Mouse (Mus musculus) ZHBTc4 (cell line): ENCODE data around the gene Slc26a8.

Experiments
- DNase-seq: peaks from one replicate; pipeline ENCODE4 v3.0.0-alpha.2; 2011; ENCODE audit warnings: low read depth, low spot score

The Slc26a8 gene

DNA sequence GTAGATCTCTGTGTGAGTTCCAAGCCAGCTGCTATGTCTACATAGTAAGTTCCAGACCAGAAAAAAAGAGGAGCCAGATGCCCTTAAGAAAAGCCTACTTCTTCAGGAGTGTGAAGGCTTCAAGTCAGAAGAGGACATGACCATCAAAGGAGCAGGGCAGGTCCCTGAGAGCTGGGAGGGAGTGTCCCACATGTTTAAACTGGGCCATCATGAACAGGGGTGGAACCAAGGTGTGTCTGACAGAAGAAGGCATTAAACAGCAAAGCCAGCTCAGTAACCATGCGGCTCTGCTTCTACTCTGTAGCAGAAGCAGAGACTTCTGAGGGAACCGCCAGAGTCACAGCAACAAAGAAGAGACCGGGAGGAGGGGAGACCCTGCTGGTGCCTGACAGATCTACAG lies 46.3 kb downstream of the Slc26a8 start:
- DNase-seq: peak; percentile 46

DNA sequence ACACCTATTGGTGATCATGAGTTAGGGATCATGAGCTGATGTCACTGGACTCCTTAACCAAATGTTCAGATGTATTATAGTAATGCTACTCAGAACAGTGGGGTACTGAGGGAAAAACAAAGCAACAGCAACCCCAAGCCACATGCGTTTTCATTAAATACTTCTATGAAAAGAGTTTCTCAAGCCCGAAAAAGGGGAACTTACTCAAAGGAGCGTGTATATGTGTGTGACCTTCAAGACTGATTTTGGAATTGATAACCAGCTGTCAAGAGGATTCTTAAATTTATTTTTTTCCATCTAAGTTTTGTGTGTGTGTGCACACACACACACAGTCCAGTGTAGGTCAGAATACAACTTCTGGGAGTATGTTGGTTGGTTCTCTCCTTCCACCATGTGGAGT lies 49.9 kb downstream of the Slc26a8 start:
- no peak for DNase-seq

DNA sequence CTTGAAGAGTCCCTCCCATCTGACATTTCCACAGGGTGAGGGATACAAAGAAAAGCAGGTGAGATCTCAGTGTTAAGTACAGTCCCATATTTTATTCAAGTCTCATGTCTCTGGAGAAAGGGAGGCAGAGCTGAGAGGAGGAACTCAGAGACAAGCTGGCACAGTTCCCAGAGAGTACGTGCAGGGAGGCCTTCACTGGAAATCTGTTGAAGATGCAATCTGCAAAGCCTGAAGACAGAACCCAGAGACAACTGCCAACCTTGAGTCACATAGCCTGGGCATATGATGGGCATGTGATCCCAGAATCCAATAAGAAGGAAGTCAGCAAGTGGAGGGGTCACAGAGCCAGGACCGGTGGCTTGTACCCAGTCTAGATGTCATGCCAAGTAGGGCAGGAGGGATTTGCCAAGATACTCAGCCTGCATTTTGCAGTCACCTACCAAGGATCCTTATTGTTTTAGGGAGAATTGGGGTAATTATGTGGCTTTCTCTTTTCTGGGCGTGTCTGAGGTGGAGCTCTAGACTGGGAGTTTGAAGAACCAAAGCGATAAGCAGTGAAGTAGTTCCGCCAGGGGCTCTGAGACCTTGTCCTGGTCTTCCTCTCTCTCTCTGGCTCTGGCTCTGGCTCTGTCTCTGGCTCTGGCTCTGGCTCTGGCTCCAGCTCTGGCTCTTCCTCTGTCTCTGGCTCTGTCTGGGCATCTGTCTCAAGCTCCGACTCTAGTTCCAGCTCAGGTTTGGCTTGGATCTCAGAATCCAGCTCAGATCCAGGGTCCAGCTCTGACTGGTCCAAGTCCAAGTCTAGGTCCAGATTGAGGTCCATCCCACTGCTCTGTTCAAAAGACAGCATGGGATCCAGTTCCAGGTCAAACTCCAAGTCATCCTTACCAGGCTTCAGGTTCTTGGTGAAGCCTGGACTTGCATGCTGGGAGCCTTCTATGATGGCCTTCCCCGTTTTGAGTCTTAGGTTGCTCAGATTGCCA lies 52.0 kb downstream of the Slc26a8 start:
- DNase-seq: no peak

DNA sequence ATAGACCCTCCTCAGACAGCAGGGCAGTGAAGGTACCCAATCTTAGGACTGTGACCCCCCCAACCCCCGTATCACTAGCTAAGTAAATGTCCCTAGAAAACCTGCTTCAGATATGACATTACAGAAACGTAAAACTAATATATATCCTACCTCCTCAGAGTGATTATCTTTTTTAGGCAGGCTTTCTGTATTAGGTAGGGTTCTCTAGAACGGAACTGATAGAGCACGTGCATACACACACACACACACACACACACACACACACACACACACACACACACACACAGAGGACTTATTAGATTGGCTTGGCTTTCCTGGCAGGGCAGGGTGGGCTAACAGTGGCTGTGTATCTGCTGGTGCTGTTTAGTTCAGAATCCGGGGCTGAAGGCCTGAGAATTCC lies 54.2 kb downstream of the Slc26a8 start:
- DNase-seq: no peak

DNA sequence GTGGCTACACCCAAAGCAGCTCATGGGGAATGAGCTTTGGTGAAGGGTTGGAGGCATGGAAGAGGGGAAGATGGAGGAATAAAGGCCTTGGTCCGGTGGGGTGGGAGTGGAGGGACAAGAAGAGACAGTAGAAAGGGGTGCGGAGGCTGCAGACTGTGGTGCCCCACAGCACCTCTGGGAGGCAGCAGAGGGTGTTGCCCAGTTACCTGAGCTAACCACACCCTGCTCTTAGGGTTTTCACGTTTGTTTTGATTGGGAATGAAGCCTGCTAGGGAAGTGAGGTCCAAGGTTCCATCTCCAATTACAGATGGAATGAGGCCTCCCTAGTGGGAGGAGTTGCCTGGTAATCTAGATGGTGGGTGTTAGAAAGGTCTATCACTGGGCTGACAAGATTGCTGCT lies 60.9 kb downstream of the Slc26a8 start:
- peak; percentile 55 for DNase-seq

DNA sequence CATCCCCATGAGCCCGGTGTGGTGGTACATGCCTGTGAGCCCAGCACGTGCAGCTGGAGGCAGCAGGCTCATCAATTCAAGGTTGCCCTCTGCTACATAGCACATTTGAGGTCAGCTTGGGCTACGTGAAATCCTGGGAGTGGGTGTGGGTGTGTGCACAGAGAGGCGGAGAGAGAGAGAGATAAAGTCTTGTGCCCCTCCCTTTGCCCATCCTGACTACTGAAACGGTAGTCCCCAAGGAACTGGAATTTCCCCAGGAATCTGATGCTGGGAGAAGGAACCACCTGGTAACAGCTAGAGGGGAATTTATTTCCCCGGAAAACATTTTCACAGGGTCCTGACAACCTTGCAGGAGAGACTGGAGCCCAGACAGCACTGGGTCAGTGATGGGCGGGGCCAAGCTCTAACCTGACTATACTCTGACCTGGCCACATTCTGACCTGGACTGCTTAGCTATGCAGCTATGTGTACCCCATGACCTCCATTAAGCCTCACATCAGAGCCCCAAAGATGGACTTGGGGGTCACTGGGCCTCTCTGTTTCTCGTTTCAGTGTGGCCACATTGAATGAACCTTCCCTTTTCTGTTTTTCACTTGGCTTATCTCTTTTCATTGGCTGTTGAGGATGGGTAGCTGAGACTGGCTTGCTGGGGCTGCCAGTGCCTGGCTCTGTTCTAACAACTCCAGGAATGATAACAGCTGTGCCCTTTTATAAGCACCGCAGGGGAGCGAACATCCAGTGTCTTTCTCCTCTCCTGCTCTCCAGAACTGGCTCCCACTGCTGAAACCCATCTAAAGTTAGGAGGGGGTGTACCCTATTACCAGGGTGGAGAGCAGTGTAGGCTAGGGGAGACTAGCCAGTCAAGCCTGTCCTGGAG lies 61.5 kb downstream of the Slc26a8 start:
- peak; percentile 68 for DNase-seq

DNA sequence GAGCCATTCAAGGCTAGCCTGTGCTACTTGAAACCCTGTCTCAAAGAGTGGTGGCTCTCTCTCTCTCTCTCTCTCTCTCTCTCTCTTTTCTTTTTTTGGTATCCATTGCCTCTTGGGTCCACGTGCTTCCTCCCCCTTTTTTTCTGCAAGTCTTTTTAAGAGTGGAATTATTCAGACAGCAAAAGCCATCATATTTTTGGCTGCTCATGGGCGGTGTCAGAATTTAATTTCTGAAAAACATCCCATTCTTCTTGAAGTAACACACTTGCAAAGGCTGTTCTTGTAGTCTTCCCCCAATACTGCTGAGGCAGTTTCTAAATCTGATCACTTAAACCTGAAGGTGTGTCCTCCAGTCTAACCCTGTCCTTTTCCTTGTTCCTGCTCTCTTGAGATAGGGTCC lies 63.1 kb downstream of the Slc26a8 start:
- no peak for DNase-seq

DNA sequence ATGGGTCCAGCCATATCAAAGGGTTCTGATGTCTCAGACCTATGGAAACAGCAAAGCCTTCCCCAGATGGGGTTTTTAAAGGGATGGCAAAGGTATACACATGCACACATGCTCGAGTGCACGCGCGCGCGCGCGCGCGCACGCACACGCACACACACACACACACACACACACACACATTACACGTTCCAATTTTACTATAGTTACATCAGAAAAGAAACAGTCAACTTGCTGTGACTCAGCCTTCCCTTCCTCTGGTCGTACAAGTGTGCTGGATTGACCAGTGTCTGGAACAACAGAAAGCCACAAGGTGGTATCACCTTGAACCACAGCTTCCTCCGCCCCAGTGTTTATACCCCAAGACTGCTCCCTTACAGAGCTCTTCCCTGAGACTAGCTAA lies 64.7 kb downstream of the Slc26a8 start:
- DNase-seq: no peak

DNA sequence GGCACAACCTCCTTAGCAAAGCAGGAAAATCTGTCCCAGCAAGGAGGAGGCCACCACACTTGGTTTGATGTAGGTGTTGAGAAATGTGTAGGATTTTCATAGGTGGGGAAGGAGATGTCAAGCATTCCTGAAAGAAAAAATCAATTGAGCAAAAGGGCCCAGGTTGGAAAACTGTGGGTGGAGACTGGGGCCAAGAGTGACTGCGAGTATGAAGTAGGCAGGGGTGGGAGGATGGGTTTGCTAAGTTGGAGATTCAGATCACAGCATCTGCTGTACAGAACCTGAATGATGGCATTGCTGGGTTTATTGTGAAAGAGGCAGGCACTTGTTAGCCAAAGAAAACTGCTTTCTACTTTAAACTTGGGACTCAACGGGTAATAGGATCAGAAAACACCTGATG lies 65.2 kb downstream of the Slc26a8 start:
- no peak for DNase-seq

DNA sequence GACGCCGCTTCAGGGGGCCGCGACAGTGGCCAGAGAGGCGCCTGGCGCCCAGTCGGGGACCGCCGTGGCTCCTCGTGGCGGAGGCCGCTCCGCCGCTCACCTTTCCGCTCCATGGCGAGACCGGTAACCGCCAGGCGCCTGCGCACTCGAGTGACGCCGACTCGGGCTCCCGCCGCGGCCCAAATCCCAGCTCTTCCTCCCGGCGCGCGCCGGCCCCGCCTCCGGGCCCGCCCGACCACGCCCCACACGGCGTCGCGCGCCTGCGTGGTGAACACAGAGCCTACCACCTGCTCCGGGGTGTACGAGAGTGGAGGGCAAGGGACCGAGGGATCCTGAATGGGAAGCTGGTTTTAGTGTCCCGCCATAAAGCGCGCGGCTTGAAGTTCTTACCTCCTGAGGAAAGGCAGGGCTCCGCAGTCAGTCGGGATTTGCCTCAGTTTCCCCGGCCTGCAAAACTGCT lies 67.7 kb downstream of the Slc26a8 start, which contains the start of gene Srpk1:
Srpk1 (minus strand) TSS at position 410 of the 460 bp plus-strand sequence.
- DNase-seq: peak; percentile 94

DNA sequence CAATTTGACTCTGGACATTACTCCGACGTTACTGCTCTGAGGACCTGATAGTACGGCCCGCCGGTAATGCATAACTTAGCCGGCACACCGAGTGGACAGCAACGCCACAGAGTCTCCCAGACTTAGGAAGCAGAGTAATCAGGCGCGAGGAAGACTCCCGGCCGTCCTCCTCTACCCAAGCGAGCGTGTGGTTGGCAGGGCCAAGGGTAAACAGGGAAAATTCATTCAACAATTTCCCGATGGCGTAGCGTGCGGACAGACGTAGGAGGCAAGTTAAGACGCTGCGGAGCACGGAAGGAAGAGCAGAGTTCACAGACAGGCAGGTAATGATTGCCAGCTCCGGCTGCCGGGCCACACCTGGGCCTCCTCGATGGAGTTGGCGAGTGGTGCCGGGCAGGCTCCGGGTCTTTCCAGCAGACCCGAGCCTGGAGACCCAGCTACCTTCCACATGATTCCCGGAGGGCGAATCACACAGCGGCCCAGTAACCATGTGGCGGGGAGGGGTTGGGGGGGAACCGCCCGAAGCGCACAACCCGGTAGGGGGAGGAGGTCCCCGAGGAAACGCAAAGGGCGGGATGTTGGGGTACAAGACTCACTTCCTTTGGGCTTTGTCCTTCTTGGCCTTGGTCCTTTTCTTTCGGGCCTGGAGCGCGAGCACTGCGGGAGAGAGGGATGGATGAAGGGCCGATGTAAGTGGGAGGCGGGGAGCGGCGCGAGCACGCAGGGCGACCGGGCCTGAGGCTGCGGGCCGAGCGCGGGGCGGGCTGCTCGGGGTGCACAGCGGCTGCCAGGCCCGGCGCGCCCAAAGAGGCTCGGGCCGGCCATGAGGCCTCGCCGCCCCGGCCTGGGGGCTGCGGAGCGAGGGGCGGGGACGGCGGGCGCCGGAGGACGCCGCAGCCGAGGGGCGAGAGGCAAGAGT lies 68.4 kb downstream of the Slc26a8 start:
- DNase-seq: peak; percentile 66

DNA sequence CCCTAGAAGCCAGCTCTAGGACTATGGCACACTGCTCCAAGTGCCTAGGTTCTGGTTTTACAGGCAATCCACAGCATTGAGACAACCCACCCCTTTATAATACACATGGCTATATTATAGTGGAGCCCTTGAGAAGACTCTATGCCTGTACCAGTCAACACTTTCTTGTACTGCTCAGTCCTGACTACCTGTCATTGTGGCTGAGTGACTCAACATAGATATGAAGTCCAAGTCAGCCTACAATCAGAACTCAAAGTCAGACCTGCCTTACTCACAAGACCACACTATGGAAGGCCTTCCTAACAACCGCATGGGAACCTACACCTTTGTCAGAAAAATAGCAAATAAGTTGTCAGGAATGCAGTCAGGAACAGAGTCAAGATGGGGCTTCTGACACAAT lies 71.3 kb downstream of the Slc26a8 start:
- DNase-seq: no peak

DNA sequence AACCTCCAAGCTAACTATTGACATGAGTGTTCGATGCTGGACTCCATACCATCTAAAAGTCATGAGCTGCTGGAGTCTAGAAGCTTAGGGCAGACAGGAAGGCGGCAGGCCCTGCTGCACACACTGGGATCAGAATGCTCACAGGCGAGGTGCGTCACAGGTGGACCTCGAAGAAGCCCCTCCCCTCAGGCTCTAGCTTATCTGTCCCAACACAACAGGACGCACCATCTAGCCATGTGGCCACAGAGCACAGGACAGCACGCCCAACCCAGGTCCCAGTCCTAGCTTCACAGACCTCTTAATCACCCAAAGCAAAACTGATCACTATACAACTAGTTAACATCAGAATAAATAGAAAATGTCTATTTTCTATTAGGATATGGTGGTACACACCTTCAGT lies 71.9 kb downstream of the Slc26a8 start:
- DNase-seq: no peak

DNA sequence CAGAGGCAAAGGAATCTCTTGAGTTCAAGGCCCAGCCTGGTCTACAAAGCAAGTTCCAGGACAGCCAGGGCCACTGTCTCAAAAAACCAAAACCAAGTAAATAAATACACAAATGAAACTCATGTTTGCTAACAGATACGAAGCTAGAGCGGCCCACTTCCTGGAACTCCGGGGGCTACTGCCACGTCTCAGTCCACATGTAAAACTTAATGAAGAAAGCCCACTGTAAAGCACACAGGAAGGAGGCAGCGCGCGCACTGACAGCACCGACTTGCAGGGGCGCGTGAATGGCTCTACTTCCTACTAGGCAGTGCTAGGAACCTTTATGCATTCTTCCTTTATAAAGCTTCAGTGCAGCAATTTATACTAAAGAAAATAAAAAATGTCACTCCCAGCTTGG lies 72.4 kb downstream of the Slc26a8 start:
- DNase-seq: no peak

DNA sequence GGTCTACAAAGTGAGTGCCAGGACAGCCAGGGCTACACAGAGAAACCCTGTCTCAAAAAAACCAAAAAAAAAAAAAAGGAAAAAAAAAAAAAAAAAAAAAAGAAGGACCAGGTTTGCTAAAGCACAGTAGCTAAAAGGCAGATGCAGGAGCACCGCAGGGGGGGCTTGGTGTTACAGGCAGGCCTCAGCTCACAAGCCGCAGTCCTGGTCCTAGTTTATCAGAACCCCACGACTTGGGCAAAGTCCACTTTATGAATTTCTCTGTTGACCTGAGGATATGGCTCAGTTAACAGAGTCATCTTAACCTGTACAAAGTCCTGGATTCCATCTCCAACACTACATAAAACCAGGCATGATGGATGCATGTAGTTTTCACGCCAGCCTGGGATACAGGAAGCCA lies 74.7 kb downstream of the Slc26a8 start:
- DNase-seq: no peak

DNA sequence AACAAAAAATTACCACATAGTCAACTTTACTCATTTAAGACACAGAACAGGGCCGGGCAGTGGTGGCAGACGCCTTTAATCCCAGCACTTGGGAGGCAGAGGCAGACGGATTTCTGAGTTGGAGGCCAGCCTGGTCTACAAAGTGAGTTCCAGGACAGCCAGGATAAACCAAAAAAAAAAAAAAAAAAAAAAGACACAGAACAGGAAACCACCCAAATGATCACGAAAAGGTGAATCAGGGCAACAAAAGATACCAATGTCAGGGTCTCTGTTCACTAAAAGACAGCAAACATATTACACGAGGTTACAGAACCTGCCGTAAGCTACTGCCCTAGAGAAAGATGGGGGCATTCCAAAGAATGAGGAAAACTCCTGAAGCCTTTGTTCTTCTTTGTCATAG lies 76.9 kb downstream of the Slc26a8 start:
- DNase-seq: no peak

DNA sequence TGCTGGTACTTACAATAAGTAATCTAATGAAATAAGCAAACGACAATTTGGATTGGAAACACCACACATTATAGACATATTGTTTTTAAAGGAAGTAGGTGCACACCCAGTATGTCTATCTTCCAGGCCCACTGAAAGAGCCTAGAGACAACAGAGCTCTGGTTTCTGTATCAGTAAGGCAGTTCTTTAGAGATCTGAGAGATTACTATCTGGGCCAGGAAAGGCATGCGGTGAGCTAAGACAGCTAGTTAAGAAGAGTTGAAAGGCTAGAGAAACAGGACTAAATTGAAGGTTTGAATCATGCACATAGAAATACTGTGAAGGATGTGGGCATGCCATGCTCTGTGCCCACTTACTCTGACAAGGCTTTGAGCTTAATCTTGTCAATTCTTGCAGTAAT lies 77.4 kb downstream of the Slc26a8 start:
- no peak for DNase-seq

DNA sequence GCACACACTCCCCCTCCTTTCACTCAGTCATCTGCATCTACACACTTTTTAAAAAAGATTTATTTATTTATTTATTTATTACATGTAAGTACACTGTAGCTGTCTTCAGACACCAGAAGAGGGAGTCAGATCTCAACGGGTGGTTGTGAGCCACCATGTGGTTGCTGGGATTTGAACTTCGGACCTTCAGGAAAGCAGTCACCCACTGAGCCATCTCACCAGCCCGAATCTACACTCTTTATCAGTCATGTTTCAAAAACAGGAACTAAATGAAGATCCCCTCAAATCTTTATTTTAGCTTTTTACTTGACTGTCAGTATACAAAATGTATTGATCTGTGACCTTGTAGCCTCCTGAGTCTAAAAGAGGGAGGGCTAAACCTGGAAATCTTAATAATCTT lies 80.5 kb downstream of the Slc26a8 start:
- DNase-seq: no peak

DNA sequence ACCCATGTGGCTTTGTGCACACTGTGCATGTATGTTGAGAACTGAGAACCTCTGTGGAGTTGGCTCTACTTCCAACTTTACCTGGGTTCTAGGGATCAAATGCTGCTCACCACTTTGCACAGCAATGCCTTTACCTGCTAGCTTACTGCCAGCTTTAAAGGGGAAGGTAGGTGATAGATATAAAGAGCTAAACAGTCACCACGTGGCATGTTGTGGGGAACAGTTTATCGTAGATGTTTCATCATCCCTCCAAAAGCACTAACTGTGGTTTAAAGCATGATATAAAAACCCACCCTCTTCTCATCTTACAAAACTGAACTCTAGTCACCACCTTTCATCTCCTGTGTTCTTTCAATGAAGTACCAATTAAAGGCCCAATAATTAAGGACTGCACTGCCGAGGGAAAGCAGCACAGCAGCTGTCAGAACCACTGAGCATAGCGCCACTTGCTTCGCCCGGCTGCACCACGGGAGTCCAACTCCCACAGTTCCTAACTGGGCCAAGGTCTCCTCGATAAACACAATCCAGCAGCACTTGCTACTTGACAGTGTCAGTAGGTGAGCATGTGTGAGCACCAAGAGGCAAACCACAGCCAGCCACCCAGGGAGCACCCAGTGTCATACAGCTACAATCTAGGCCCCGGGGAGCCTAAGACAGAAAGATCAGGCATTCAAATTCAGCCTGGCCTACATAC lies 88.3 kb downstream of the Slc26a8 start:
- DNase-seq: no peak

DNA sequence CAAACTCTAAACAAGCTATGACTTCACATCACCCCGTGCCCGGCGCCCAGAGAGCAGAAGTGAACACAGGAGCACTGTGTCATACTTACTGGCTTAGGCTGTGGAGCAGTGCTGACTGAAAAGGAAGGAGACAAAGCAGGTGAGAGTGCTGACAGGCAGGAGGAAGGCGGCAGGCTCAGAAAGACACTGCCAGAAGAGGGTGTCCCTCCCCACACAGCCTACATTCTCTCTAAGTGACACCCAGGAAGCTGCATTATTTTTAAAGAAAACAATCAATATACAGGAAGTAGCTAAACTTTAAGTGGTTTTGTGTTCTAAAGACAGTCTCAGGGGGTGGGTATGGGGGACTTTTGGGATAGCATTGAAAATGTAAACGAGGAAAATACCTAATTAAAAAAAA lies 89.3 kb downstream of the Slc26a8 start:
- DNase-seq: no peak

DNA sequence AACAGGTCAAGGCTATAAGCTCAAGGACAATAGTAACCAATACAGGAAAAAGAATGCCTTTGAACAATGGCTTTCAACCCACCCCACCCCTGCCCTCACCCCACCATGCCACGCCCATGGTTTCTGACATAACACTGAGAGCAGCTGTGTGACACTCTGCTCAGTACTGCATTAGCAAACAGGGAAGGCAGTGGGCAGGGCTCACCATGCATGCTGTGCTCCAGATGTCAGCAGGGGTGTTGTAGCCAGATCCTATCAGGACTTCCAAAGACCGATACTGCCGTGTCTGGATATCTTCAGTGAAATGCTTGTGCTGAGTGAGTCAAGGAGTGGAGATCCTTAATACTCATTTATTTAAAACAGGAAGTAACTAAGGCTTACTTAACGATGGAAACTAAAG lies 96.1 kb downstream of the Slc26a8 start:
- DNase-seq: peak; percentile 94
